Mouse (Mus musculus): Measurements from ENCODE around the gene Bckdha.

DNA sequence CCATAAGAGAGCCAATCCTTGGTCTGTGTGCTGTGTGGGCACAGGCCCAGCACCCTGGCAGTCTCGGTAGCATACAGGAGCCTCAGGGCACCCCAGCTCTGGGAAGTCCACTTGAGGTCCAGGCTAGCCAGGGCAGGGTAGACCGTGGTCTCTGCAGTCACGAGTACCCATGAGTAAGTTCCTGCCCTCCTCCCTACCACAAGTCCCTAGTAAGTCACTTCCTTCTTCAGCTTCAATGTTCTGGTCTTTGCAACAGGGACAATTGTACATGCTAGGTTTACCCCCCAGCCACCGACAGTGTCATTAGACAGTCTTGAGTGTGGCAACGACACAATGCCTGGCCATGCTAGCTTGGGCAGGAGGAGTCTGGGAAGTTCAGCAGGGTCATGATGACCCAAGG lies 26.1 kb downstream of the Bckdha start:
- TF ChIP-seq MYB (IDR thresholded peaks at IDR 0.05; ENCODE audit: low read depth, low read length) (no peak), E2F4 (IDR thresholded peaks at IDR 0.05; ENCODE audit: borderline replicate concordance, low read depth, low read length) (no peak), MYC (IDR thresholded peaks at IDR 0.05; ENCODE audit: low read depth, low read length) (no peak), MAFK (IDR thresholded peaks at IDR 0.05; ENCODE audit: borderline replicate concordance, low read depth, low read length) (no peak), CTCF (IDR thresholded peaks at IDR 0.05 in 2 of 3, conservative IDR thresholded peaks at IDR 0.05 in 1 of 3; ENCODE audit: control insufficient read depth in 1 of 3, insufficient read depth in 1 of 3, low read depth in 2 of 3, low read length in 3 of 3, poor library complexity in 1 of 3, severe bottlenecking in 1 of 3) (no peak), RCOR1 (IDR thresholded peaks at IDR 0.05; ENCODE audit: low read depth, low read length) (no peak), EP300 (IDR thresholded peaks at IDR 0.05; ENCODE audit: low read depth in 1 of 2, low read length in 2 of 2) (no peak)

Data from MEL (cell line).